Mouse (Mus musculus) heart, postnatal 0 days (tissue): ENCODE results near the gene Cfap45. TPM values are rescaled to one million over a fixed set of nuclear protein-coding genes. Genes with fewer than 3 reads are reported as not detected.

Experiments used
- ATAC-seq: fragments of 200-750 bp; cut with Nextera tagmentation; 2 replicates; pipeline ENCODE4 v1.8.0; 2017; ENCODE audit warnings: low read depth, moderate number of reproducible peaks, moderate library complexity; ENCODE audit not compliant: insufficient read depth
- DNase-seq: peaks from one replicate; pipeline ENCODE4 v3.0.0-alpha.2; 2016; ENCODE audit warnings: low spot score
- H3K27ac ChIP-seq: fragments of 300-500 bp; sonication (generic); 2 replicates; pipeline ENCODE4 v1.5.1; 2014; ENCODE audit warnings: low read depth, mild to moderate bottlenecking
- H3K27me3 ChIP-seq: fragments of 300-500 bp; sonication (generic); 2 replicates; pipeline ENCODE4 v1.6.1; 2014; ENCODE audit warnings: low read length, mixed read lengths; ENCODE audit not compliant: control insufficient read depth, insufficient read depth
- H3K36me3 ChIP-seq: fragments of 300-500 bp; sonication (generic); replicated peaks from 2 replicates; pipeline ENCODE4 v1.6.1; 2014; ENCODE audit warnings: low read length, mixed read lengths; ENCODE audit not compliant: control insufficient read depth, insufficient read depth
- H3K4me1 ChIP-seq: fragments of 300-500 bp; sonication (generic); 2 replicates; pipeline ENCODE4 v1.6.1; 2014; ENCODE audit warnings: antibody characterized with exemption; ENCODE audit not compliant: control insufficient read depth, insufficient read depth
- H3K4me2 ChIP-seq: fragments of 300-500 bp; sonication (generic); 2 replicates; pipeline ENCODE4 v1.6.1; 2014; ENCODE audit warnings: low read depth, mild to moderate bottlenecking, low read length, moderate library complexity
- H3K4me3 ChIP-seq: fragments of 300-500 bp; sonication (generic); 2 replicates; pipeline ENCODE4 v1.5.1; 2014; ENCODE audit warnings: low read depth, low read length
- H3K9ac ChIP-seq: fragments of 300-500 bp; sonication (generic); replicated peaks from 2 replicates; pipeline ENCODE4 v1.6.1; 2014; ENCODE audit warnings: low read depth, low read length, mixed read lengths
- H3K9me3 ChIP-seq: fragments of 300-500 bp; sonication (generic); replicated peaks from 2 replicates; pipeline ENCODE4 v1.6.1; 2016; ENCODE audit warnings: low read length; ENCODE audit not compliant: control insufficient read depth
- CTCF ChIP-seq: IDR thresholded peaks from 2 replicates; pipeline ENCODE4 v1.5.1; 2016; ENCODE audit warnings: antibody characterized with exemption, control low read depth, low read depth
- EP300 ChIP-seq: IDR thresholded peaks from 2 replicates; pipeline ENCODE4 v1.6.1; 2016; ENCODE audit warnings: antibody characterized with exemption, low read depth
- WGBS: fragments of 180-500 bp; shearing (Covaris S2); extraction: QIAGEN DNeasy Blood & Tissue Kit; methylation state at CpG from one replicate; pipeline ENCODE4 v1.1.7; 2014; 5-methylcytosine and 5-hydroxymethylcytosine counted together
- polyA plus RNA-seq: library from polyadenylated mRNA; unstranded; fragments of >200 nt; fragmentation: Nextera tagmentation; extraction: Ambion mirVana; gene quantifications from 2 replicates; pipeline ENCODE4 v1.2.1, GENCODE M21; 2015
- total RNA-seq: library from RNA; depleted of rRNA; stranded (reverse); fragments of >200 nt; gene quantifications from 2 replicates; pipeline ENCODE4 v1.2.3, GENCODE M21; 2014; ENCODE audit warnings: low replicate concordance

Gene Cfap45
- total and polyA plus RNA-seq, 2 experiments from 2014 or later: 2.6 to 6.6 TPM

DNA sequence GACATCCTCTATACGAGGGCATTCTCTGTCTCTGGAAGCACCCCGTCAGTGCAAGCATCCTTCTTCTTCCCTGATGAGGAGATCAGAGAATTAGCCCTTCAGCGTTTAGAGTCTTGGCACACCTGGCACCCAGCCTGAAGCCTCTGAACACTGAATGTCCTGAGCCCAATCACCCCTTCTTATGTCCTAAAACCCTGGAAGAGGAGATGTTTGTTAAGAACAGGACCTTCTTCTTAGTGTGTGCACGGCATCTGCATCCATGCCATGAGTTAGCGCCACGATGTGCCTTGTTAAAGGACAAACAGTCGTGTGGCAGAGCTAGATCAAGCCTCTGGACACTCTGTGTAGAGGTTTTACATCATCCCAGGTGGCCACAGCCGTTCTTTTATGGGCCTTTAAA lies 61.8 kb downstream of the Cfap45 start:
- 82% methylated on average over 8 of the region's 8 CpGs for WGBS
- TF ChIP-seq EP300 (no peak), CTCF (no peak)
- no peaks in the 10 kb centered on the region for H3K36me3 ChIP-seq
- no peak overlapping the region for H3K27ac ChIP-seq
- no peak for ATAC-seq
- H3K27me3 ChIP-seq: peaks cover 10% of the 10 kb centered on the region
- DNase-seq: no peak
- no peak overlapping the region for H3K4me3 ChIP-seq
- no peaks in the 10 kb centered on the region for H3K4me1 ChIP-seq
- no peak overlapping the region for H3K9ac ChIP-seq
- no peaks in the 10 kb centered on the region for H3K9me3 ChIP-seq
- H3K4me2 ChIP-seq: no peak overlapping the region

DNA sequence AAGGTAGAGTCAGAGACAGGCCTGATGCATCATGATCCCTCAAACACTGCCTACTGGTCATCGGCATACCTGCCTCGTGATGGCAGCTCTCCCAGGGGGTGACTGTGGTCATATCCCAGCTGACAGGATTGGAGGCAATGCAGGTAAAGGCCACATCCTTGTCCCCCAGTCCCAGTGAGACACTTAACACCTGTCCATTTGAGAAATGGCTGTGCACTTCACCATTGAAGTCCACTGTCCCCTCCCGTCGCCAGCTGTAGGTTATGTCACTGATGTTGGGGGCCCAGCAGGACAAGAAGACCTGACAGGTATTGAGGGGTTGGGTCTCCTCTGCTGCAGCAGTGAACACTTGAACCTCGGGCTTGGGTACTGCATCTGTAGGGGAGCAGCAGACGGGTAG lies 63.7 kb downstream of the Cfap45 start:
- no peak for TF ChIP-seq CTCF
- no peak for TF ChIP-seq EP300
- H3K27ac ChIP-seq: no peak overlapping the region
- H3K4me2 ChIP-seq: no peak overlapping the region
- H3K9me3 ChIP-seq: no peaks in the 10 kb centered on the region
- no peak overlapping the region for H3K4me3 ChIP-seq
- no peaks in the 10 kb centered on the region for H3K36me3 ChIP-seq
- 79% methylated on average over 6 of the region's 6 CpGs for WGBS
- H3K9ac ChIP-seq: no peak overlapping the region
- H3K4me1 ChIP-seq: no peaks in the 10 kb centered on the region
- no peak; the same call in 1 of the 2 replicates for ATAC-seq
- no peak for DNase-seq
- peaks cover 10% of the 10 kb centered on the region for H3K27me3 ChIP-seq

DNA sequence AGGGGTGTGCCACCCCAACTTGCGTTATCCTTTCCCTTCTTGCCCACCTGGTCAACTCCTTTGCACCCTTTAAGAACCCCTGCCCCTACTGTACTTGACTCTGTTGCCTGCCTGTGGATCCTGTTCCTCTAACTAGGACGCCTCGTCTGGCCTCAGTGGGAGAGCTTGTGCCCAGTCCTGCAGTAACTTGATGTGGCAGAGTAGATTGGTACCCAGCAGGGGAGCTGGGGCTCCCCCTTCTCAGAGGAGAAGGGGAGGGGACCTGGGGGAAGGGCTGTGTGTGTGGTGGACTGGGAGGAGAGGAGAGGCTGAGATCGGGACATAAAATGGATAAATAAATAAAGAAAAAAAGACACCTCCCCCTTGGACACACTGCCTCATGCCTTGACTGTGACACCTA lies 64.4 kb downstream of the Cfap45 start:
- H3K4me2 ChIP-seq: no peak overlapping the region

DNA sequence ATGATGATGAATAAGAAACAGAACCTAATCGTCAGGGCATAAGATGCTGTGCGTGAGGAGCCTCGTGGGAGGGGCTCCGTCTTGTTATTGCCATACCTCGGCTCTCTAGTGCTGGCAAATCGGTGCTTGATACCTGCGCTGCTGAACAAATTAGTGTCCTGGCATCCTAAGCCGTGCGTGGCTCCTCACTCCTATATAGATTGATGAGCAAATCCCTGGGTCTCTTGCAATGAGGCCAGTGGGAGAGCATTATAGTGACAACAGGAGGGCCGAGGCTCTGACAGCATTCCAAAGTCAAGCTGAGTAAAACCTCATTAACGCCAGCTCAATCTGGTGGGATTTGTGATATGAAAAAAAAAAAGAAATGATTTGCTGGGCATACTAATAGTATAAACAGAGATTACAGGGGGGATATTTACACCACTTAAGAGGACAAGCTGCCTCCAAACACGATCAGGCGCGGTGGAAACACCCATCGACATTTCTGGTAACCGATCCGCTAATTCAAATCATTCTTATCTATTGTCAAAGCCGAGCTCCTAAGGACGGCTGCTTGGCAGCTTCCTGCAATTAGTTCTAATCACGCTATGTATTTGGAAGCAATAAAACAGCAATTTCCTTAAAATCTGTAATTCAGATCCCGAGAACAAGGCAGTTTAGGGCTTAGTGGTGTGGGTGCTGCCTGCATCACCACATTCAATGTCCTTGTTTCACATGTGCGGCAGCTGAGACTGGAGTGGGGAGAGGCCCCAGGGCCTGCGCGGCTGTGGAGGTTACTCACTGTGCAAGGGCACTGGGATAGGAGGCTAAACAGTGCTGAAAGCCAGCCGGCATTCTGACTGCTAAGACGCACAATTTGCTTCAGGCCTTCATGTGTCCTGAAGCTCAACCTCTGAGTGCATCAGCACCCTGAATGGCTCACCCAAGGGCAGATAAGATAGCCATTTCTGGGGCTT lies 65.3 kb downstream of the Cfap45 start:
- H3K4me2 ChIP-seq: no peak overlapping the region
- ATAC-seq (no peak), DNase-seq (no peak)
- no peak overlapping the region for H3K4me3 ChIP-seq
- peaks cover 10% of the 10 kb centered on the region for H3K27me3 ChIP-seq
- H3K36me3 ChIP-seq: no peaks in the 10 kb centered on the region
- no peaks in the 10 kb centered on the region for H3K4me1 ChIP-seq
- no peak overlapping the region for H3K9ac ChIP-seq
- 26% methylated on average over 26 of the region's 26 CpGs for WGBS
- TF ChIP-seq EP300: no peak
- no peak for TF ChIP-seq CTCF
- H3K9me3 ChIP-seq: no peaks in the 10 kb centered on the region
- H3K27ac ChIP-seq: no peak overlapping the region

More for the DNA sequence above, 64.4 kb downstream of the Cfap45 start:
- H3K27ac ChIP-seq: no peak overlapping the region
- WGBS: 45% methylated on average over 4 of the region's 4 CpGs
- H3K9me3 ChIP-seq: no peaks in the 10 kb centered on the region
- no peak overlapping the region for H3K9ac ChIP-seq
- no peak overlapping the region for H3K4me3 ChIP-seq
- H3K27me3 ChIP-seq: peaks cover 10% of the 10 kb centered on the region
- no peaks in the 10 kb centered on the region for H3K4me1 ChIP-seq
- ATAC-seq (no peak), DNase-seq (no peak)
- H3K36me3 ChIP-seq: no peaks in the 10 kb centered on the region
- TF ChIP-seq CTCF (no peak), EP300 (no peak)

DNA sequence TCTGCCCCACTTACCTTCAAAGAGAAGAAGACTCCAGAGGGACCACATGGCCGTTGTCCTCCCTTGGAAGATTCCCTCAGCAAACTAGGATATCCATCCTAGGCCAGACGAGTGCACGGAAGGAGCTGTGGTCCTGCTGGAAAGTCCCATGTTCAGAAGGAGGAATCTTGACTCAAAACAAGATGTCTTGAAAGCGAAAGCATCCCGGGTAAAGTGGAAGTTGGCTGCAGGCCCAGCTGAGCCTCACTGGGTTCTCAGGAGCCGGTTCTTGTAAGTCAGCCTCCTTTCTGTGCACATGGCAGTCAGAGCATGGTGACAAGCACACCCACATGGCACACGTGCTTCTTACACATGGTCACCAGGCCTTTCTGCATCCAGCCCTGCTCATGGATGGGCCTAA lies 69.8 kb downstream of the Cfap45 start, which contains the start of gene Slamf8:
TSS of gene Slamf8 (minus strand) at position 184 of the 400 bp plus-strand sequence.
- H3K4me3 ChIP-seq: no peak within 1 kb of the TSS
- H3K36me3 ChIP-seq: no peaks in the 10 kb centered on the region
- H3K27me3 ChIP-seq: peaks cover 4% of the 10 kb centered on the region
- H3K9ac ChIP-seq: no peak within 1 kb of the TSS
- no peak within 1 kb of the TSS for H3K27ac ChIP-seq
- no peak within 1 kb of the TSS for H3K4me2 ChIP-seq
- ATAC-seq (no peak), DNase-seq (no peak)
- WGBS: 63% methylated on average over 7 of the region's 7 CpGs
- no peaks in the 10 kb centered on the region for H3K9me3 ChIP-seq
- no peak for TF ChIP-seq EP300
- no peak for TF ChIP-seq CTCF
- no peaks in the 10 kb centered on the region for H3K4me1 ChIP-seq

DNA sequence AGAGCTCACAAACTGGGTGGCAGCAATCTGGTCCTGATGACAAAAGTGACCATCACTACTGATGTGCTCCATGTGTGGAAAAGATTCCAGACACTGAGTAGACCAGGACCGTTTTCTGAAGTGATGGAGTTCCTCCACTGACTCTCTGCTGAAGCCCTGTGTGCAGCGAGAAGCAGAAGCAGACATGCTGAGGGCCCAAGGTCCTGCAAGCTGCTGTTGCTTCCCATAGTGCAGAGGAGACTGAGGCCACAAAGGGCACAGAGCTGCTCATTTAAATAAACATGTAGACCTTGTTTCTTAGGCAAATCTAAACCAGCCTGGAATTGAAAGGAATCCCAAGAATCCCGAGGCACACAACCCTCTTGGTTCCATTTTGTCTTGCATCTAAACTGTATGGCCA lies 72.7 kb downstream of the Cfap45 start:
- H3K4me2 ChIP-seq: no peak overlapping the region
- no peak overlapping the region for H3K9ac ChIP-seq
- no peak for TF ChIP-seq CTCF
- TF ChIP-seq EP300: no peak
- no peak overlapping the region for H3K27ac ChIP-seq
- no peaks in the 10 kb centered on the region for H3K27me3 ChIP-seq
- no peak for ATAC-seq
- H3K9me3 ChIP-seq: no peaks in the 10 kb centered on the region
- DNase-seq: no peak
- H3K4me1 ChIP-seq: no peaks in the 10 kb centered on the region
- 54% methylated on average over 3 of the region's 3 CpGs for WGBS
- H3K4me3 ChIP-seq: no peak overlapping the region
- H3K36me3 ChIP-seq: no peaks in the 10 kb centered on the region
